Mouse (Mus musculus) heart, postnatal 0 days (tissue): Measurements from ENCODE around the gene Sertad3. TPM values are rescaled to one million over a fixed set of nuclear protein-coding genes. Genes with fewer than 3 reads are reported as not detected.

Source experiments
- ATAC-seq: fragments of 200-750 bp; cut with Nextera tagmentation; 2 replicates; pipeline ENCODE4 v1.8.0; 2017; ENCODE audit warnings: low read depth, moderate number of reproducible peaks, moderate library complexity; ENCODE audit not compliant: insufficient read depth
- DNase-seq: peaks from one replicate; pipeline ENCODE4 v3.0.0-alpha.2; 2016; ENCODE audit warnings: low spot score
- H3K27ac ChIP-seq: fragments of 300-500 bp; sonication (generic); 2 replicates; pipeline ENCODE4 v1.5.1; 2014; ENCODE audit warnings: low read depth, mild to moderate bottlenecking
- H3K27me3 ChIP-seq: fragments of 300-500 bp; sonication (generic); 2 replicates; pipeline ENCODE4 v1.6.1; 2014; ENCODE audit warnings: low read length, mixed read lengths; ENCODE audit not compliant: control insufficient read depth, insufficient read depth
- H3K36me3 ChIP-seq: fragments of 300-500 bp; sonication (generic); replicated peaks from 2 replicates; pipeline ENCODE4 v1.6.1; 2014; ENCODE audit warnings: low read length, mixed read lengths; ENCODE audit not compliant: control insufficient read depth, insufficient read depth
- H3K4me1 ChIP-seq: fragments of 300-500 bp; sonication (generic); 2 replicates; pipeline ENCODE4 v1.6.1; 2014; ENCODE audit warnings: antibody characterized with exemption; ENCODE audit not compliant: control insufficient read depth, insufficient read depth
- H3K4me2 ChIP-seq: fragments of 300-500 bp; sonication (generic); 2 replicates; pipeline ENCODE4 v1.6.1; 2014; ENCODE audit warnings: low read depth, mild to moderate bottlenecking, low read length, moderate library complexity
- H3K4me3 ChIP-seq: fragments of 300-500 bp; sonication (generic); 2 replicates; pipeline ENCODE4 v1.5.1; 2014; ENCODE audit warnings: low read depth, low read length
- H3K9ac ChIP-seq: fragments of 300-500 bp; sonication (generic); replicated peaks from 2 replicates; pipeline ENCODE4 v1.6.1; 2014; ENCODE audit warnings: low read depth, low read length, mixed read lengths
- H3K9me3 ChIP-seq: fragments of 300-500 bp; sonication (generic); replicated peaks from 2 replicates; pipeline ENCODE4 v1.6.1; 2016; ENCODE audit warnings: low read length; ENCODE audit not compliant: control insufficient read depth
- CTCF ChIP-seq: IDR thresholded peaks from 2 replicates; pipeline ENCODE4 v1.5.1; 2016; ENCODE audit warnings: antibody characterized with exemption, control low read depth, low read depth
- EP300 ChIP-seq: IDR thresholded peaks from 2 replicates; pipeline ENCODE4 v1.6.1; 2016; ENCODE audit warnings: antibody characterized with exemption, low read depth
- WGBS: fragments of 180-500 bp; shearing (Covaris S2); extraction: QIAGEN DNeasy Blood & Tissue Kit; methylation state at CpG from one replicate; pipeline ENCODE4 v1.1.7; 2014; 5-methylcytosine and 5-hydroxymethylcytosine counted together
- polyA plus RNA-seq: library from polyadenylated mRNA; unstranded; fragments of >200 nt; fragmentation: Nextera tagmentation; extraction: Ambion mirVana; gene quantifications from 2 replicates; pipeline ENCODE4 v1.2.1, GENCODE M21; 2015
- total RNA-seq: library from RNA; depleted of rRNA; stranded (reverse); fragments of >200 nt; gene quantifications from 2 replicates; pipeline ENCODE4 v1.2.3, GENCODE M21; 2014; ENCODE audit warnings: low replicate concordance

The Sertad3 gene
- total and polyA plus RNA-seq, 2 experiments from 2014 or later = 11.4 to 16.9 TPM

DNA sequence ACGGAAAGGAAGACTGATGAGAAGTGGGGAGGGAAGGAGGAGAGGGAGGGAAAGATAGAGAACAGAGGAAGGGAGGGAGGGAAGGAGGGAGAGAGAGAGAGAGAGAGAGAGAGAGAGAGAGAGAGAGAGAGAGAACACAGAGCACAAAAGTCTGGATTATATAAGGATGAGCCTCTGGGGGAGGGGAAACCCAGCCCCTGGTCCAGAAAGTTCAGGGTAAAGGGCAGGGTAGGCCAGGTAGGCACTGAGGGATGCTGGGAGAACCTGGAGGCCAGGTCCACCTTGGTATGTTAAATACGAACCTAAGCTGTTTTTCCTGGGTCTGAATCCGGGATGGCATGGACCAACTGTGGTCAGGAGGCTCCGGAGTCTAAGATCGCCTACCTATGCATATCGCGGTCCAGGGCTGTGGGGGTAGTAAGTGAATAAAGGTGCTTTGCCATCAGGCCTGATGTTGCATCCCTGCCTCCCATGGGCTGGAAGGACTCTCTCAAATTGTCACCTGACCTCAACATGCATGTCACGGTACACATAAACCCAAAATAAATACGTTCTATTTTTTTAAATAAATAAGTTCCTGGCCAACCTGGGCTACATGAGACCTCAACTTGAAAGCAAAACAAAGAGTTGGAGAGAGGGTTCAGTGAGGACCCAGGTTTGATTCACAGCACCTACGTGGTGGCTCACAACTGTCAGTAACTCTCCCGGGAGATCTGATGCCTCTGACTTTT, 2.0 kb upstream of the Sertad3 start:
- no peak for ATAC-seq
- WGBS = 89% methylated on average over 11 of the region's 11 CpGs
- H3K27me3 ChIP-seq = no peaks in the 10 kb centered on the region

DNA sequence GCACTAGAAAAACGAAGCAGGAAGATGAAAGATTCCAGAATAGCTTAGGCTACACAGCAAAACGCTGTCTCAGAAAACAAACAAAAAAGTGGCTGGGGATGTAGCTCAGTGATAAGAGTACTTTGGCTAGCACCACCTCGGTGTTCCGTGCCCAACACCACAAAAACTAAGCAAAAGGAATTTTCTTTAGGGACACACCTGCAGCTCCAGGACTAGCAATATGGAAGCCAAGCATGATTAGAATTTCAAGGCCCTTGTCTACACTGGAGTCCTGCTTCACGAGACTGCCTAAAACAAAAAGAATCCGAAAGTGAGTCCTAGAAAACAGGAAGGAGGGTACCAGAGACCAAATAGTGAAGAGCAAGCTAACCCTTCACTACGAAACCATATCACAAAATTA, 972 bp upstream of the Sertad3 start:
- Histone ChIP-seq H3K27ac (peak overlapping the region; percentile 75), H3K4me3 (peak overlapping the region; percentile 65), H3K36me3 (peaks cover 14% of the 10 kb centered on the region), H3K4me2 (peak overlapping the region; percentile 82), H3K27me3 (no peaks in the 10 kb centered on the region), H3K9ac (peak overlapping the region; percentile 57), H3K9me3 (no peaks in the 10 kb centered on the region), H3K4me1 (peaks cover 12% of the 10 kb centered on the region; the same call in 1 of the 2 replicates)
- WGBS = 18% methylated on average over 7 of the region's 7 CpGs
- no peak for TF ChIP-seq CTCF
- TF ChIP-seq EP300 = no peak
- ATAC-seq (no peak), DNase-seq (no peak)

More for the DNA sequence above, 2.0 kb upstream of the Sertad3 start:
- Histone ChIP-seq H3K4me2 (no peak overlapping the region), H3K4me1 (peaks cover 8% of the 10 kb centered on the region; the same call in 1 of the 2 replicates), H3K4me3 (no peak overlapping the region), H3K9me3 (no peaks in the 10 kb centered on the region), H3K36me3 (peaks cover 5% of the 10 kb centered on the region; the same call in 1 of the 2 replicates), H3K9ac (no peak overlapping the region), H3K27ac (no peak overlapping the region)
- no peak for DNase-seq
- TF ChIP-seq CTCF = no peak
- no peak for TF ChIP-seq EP300

DNA sequence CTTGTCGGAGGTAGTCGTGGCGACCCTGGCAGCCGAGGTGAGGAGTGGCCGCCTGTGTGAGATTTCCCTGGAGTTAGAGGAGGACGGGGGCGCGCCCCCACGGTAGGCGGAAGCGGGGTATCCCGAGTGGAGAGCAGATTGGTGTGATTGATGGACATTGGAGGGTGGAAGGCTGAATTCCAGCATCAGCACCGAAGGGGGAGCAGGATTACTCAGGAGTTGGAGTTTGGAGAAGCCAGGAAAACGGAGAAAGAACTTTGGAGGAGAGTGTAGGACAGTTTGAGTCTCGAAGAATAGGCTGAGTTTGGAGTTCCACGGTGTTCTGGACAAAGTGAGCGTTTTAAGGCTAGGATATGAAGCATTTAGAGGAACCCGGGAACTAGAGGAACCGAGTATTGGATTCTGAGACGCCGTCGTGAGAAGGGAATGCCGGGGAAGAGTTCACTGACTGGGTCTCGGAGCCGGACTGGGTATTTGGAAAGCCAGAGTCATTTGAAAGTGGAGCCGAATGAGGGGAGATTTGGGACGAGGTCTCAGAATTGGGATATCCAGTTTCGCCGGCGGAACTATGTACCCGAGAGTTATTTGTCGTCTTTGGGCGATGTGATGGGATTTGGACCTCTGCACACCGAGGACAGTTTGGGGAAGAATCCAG, 394 bp downstream of the Sertad3 start:
- Histone ChIP-seq H3K27ac (peak overlapping the region; percentile 86), H3K4me2 (peak overlapping the region; percentile 82), H3K4me1 (peaks cover 12% of the 10 kb centered on the region; the same call in 1 of the 2 replicates), H3K4me3 (peak overlapping the region; percentile 65), H3K9me3 (no peaks in the 10 kb centered on the region), H3K36me3 (peaks cover 22% of the 10 kb centered on the region), H3K9ac (peak overlapping the region; percentile 63), H3K27me3 (no peaks in the 10 kb centered on the region)
- WGBS = under 1% methylated on average over 34 of the region's 34 CpGs
- no peak for TF ChIP-seq EP300
- 0 out of 2 replicates have a peak, but pooled peaks have one; percentile 0 for ATAC-seq
- DNase-seq = peak; percentile 39

DNA sequence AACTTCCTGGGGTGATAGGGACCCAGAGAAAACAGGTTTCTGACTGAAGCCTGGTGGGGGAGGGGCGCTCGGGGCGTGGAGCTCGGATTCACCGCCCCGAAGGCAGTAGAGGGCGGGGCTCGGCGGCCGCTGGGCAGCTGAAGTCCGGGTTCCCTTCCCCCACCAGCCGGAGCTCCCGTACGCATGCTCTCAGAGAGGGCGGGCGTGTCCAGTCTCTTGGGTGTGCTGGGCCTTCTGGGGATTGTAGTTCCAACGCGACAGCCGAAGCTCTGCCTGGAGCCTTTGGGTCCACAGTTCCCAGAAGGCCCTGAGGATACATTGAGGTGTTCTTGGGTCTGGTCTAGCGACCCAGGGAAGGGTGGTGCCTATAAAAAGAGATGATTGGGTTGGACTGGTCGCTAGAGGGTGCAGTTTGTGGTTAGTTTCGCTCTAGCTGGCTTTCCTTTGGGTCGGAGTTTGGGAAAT, 954 bp downstream of the Sertad3 start:
- WGBS = under 1% methylated on average over 23 of the region's 23 CpGs

DNA sequence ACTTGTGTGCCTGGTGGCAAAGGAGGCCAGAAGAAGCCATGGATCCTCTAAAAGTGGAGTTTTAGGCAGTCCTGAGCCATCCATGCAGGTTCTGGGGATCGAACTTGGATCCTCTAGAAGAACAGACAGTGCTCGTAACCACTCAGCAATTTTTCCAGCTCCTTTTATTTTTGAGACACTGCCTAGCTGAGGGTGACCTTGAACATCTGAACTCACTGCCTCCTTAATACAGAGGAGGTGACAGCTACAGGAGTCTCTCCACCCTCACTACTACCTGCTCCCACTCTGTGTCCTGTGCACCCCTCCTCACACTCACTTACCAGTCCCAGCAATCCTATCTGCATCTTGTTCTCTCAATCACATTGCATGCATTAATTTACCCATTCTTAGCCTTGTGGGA, 2.0 kb downstream of the Sertad3 start:
- H3K9me3 ChIP-seq = no peaks in the 10 kb centered on the region
- ATAC-seq (no peak), DNase-seq (no peak)
- peak overlapping the region; percentile 28 for H3K27ac ChIP-seq
- H3K27me3 ChIP-seq = no peaks in the 10 kb centered on the region
- WGBS = 87% methylated on average over 2 of the region's 2 CpGs
- no peak for TF ChIP-seq EP300
- TF ChIP-seq CTCF = no peak
- H3K4me1 ChIP-seq = peaks cover 12% of the 10 kb centered on the region; the same call in 1 of the 2 replicates
- H3K9ac ChIP-seq = no peak overlapping the region
- no peak overlapping the region for H3K4me2 ChIP-seq
- no peak overlapping the region for H3K4me3 ChIP-seq
- H3K36me3 ChIP-seq = peaks cover 22% of the 10 kb centered on the region

More for the DNA sequence above, 954 bp downstream of the Sertad3 start:
- peak overlapping the region; percentile 63 for H3K9ac ChIP-seq
- peak; percentile 99 for DNase-seq
- peaks cover 22% of the 10 kb centered on the region for H3K36me3 ChIP-seq
- H3K27ac ChIP-seq = peak overlapping the region; percentile 86
- TF ChIP-seq EP300 = peak; percentile 8; the same call in 1 of the 2 replicates
- TF ChIP-seq CTCF = peak; percentile 67
- no peaks in the 10 kb centered on the region for H3K9me3 ChIP-seq
- H3K4me3 ChIP-seq = peak overlapping the region; percentile 65
- peaks cover 12% of the 10 kb centered on the region; the same call in 1 of the 2 replicates for H3K4me1 ChIP-seq
- H3K4me2 ChIP-seq = peak overlapping the region; percentile 82
- ATAC-seq = peak; percentile 90
- no peaks in the 10 kb centered on the region for H3K27me3 ChIP-seq
